Mouse (Mus musculus) hindbrain, embryonic 15.5 days (tissue): Measurements from ENCODE around the gene Caml. TPM values are rescaled to one million over a fixed set of nuclear protein-coding genes. Genes with fewer than 3 reads are reported as not detected.
A peak's percentile ranks its signal among the peaks of the same experiment; 100 is the strongest.
"Not testable (repeated sequence)": the region's sequence is repeated elsewhere in the genome, so short reads cannot be mapped to it uniquely, and the experiment has no call there.

Experiments
- ATAC-seq: fragments of 200-750 bp; cut with Nextera tagmentation; 2 replicates; pipeline ENCODE4 v1.8.0; 2017; ENCODE audit warnings: low read depth, moderate number of reproducible peaks, moderate TSS enrichment; ENCODE audit not compliant: low FRiP score
- H3K27ac ChIP-seq: fragments of 300-500 bp; sonication (generic); replicated peaks from 2 replicates; pipeline ENCODE4 v1.5.1; 2015; ENCODE audit warnings: mild to moderate bottlenecking, inconsistent platforms
- H3K27me3 ChIP-seq: fragments of 300-500 bp; sonication (generic); 2 replicates; pipeline ENCODE4 v1.6.1; 2015; ENCODE audit warnings: control low read depth, inconsistent platforms
- H3K36me3 ChIP-seq: fragments of 300-500 bp; sonication (generic); 2 replicates; pipeline ENCODE4 v1.6.1; 2015; ENCODE audit warnings: control low read depth, inconsistent platforms
- H3K4me1 ChIP-seq: fragments of 300-500 bp; sonication (generic); replicated peaks from 2 replicates; pipeline ENCODE4 v1.6.1; 2015; ENCODE audit warnings: control low read depth, inconsistent platforms
- H3K4me2 ChIP-seq: fragments of 300-500 bp; sonication (generic); 2 replicates; pipeline ENCODE4 v1.6.1; 2015; ENCODE audit warnings: moderate library complexity, mild to moderate bottlenecking, inconsistent platforms
- H3K4me3 ChIP-seq: fragments of 300-500 bp; sonication (generic); 2 replicates; pipeline ENCODE4 v1.5.1; 2015; ENCODE audit warnings: mild to moderate bottlenecking, inconsistent platforms
- H3K9ac ChIP-seq: fragments of 300-500 bp; sonication (generic); 2 replicates; pipeline ENCODE4 v1.6.1; 2015; ENCODE audit warnings: inconsistent platforms
- H3K9me3 ChIP-seq: fragments of 300-500 bp; sonication (generic); 2 replicates; pipeline ENCODE4 v1.6.1; 2016; ENCODE audit warnings: control low read depth, inconsistent platforms
- WGBS: fragments of 180-500 bp; shearing (Covaris S2); methylation state at CpG from one replicate; pipeline ENCODE4 v1.1.7; 2015; 5-methylcytosine and 5-hydroxymethylcytosine counted together
- polyA plus RNA-seq: library from polyadenylated mRNA; unstranded; fragments of >200 nt; fragmentation: Nextera tagmentation; extraction: Ambion mirVana; gene quantifications from 2 replicates; pipeline ENCODE4 v1.2.1, GENCODE M21; 2015

Gene Caml
- polyA plus RNA-seq, 1 experiment from 2014 or later: 103 TPM

GRCm38 (mm10) chr13:55634639-55635127 lies 11.9 kb downstream of the Caml start, which contains the start of gene Ddx46:
Gene Ddx46 (plus strand): TSS chr13:55635027.
- Histone ChIP-seq H3K27me3 (no peaks in the 10 kb centered on the region), H3K4me3 (peak within 1 kb of the TSS; percentile 100), H3K27ac (peak within 1 kb of the TSS; percentile 83), H3K36me3 (peaks cover 49% of the 10 kb centered on the region), H3K4me1 (peaks cover 20% of the 10 kb centered on the region), H3K4me2 (peak within 1 kb of the TSS; percentile 88), H3K9me3 (no peaks in the 10 kb centered on the region), H3K9ac (peak within 1 kb of the TSS; percentile 92)
- peak; percentile 92 for ATAC-seq
- WGBS: 6% methylated on average over 30 of the region's 30 CpGs

DNA sequence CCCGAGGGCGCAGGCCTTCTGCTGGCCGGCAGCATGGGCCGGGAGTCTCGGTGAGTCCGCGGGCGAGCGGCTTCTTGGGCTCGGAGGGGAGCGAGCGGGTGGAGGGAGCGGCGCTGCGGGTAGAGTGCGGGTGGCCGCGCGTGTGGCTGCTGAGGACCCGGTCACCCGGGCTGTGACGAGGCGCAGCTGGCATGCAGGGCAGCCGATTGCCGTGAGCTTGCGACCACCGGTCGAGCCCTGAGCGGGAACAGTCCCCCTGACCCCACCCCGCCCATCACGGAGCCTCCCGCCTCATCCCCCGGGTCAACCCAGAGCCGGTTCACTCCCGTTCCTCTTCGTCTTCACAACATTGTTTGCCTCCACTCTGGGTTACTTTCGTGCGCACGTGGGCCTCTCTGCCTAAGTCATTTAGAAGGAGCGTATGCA lies 12.4 kb downstream of the Caml start:
- Histone ChIP-seq H3K4me3 (peak overlapping the region; percentile 100), H3K9me3 (no peaks in the 10 kb centered on the region), H3K4me2 (peak overlapping the region; percentile 88), H3K36me3 (peaks cover 50% of the 10 kb centered on the region), H3K27me3 (no peaks in the 10 kb centered on the region), H3K27ac (peak overlapping the region; percentile 83), H3K4me1 (peaks cover 20% of the 10 kb centered on the region), H3K9ac (peak overlapping the region; percentile 92)
- ATAC-seq: peak; percentile 59
- WGBS: under 1% methylated on average over 36 of the region's 40 CpGs

DNA sequence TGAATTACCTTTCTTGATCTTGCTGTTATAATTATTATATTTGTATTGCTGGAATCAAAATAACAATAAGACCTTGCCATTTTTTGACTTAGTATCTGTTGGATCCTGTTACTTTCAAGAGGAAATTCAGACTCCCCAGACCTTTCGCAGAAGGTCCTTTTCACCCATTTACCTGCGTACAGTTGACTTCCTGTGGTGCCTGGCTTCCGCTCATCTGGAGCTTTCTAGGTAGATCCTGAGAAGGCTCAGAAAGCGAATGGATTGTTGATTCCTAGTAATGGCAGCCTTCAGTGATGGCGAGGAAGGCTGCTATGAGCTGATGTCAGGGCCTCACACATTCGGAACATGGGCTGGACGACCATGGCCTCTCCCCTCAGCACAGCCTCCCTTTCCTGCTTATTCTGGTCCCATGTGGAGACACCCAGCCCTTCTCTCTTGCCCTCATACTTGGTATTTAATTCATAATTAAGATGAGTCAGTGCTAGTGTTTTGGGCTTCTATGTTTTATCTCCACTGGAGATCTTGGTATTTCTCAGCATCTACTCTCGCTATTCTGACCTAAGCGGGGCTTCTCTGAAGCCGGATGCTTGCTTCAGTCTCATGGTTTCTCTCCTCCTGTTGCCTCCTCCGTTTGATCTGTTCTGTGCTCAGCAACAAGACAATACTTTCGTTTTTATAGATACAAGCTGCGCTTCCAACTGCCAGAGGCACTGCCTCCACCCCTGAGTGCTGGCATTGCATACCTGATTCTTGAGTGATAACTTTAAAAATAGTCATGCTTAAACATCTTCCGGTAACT lies 13.6 kb downstream of the Caml start:
- peak overlapping the region; percentile 100 for H3K4me3 ChIP-seq
- no peaks in the 10 kb centered on the region for H3K27me3 ChIP-seq
- peaks cover 20% of the 10 kb centered on the region for H3K4me1 ChIP-seq
- no peak for ATAC-seq
- H3K27ac ChIP-seq: no peak overlapping the region
- H3K36me3 ChIP-seq: peaks cover 45% of the 10 kb centered on the region
- H3K9ac ChIP-seq: no peak overlapping the region
- peak overlapping the region; percentile 88; the same call in 1 of the 2 replicates for H3K4me2 ChIP-seq
- no peaks in the 10 kb centered on the region for H3K9me3 ChIP-seq
- WGBS: 93% methylated on average over 14 of the region's 14 CpGs

DNA sequence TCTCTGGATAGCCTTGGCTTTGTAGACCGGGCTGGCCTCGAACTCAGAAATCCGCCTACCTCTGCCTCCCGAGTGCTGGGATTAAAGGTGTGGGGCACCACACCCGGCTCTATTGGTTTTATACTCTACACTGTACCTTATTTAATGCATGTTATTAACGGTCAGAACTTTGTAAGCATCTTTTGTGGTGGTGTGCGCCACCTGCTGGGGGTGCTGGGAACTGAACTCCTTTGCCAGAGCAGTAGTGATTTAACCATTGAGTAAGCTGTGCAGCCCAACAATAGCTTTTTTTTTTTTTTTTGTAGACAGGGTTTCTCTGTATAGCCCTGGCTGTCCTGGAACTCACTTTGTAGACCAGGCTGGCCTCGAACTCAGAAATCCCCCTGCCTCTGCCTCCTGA lies 17.7 kb downstream of the Caml start:
- 44% methylated on average over 8 of the region's 8 CpGs for WGBS
- H3K4me2 ChIP-seq: not testable (repeated sequence)
- peaks cover 39% of the 10 kb centered on the region for H3K36me3 ChIP-seq

GRCm38 (mm10) chr13:55644525-55644924 lies 21.7 kb downstream of the Caml start:
- ATAC-seq: no peak
- WGBS: 82% methylated on average over 2 of the region's 2 CpGs
- no peak overlapping the region for H3K4me3 ChIP-seq
- H3K9me3 ChIP-seq: no peaks in the 10 kb centered on the region
- H3K36me3 ChIP-seq: peaks cover 65% of the 10 kb centered on the region
- no peaks in the 10 kb centered on the region for H3K27me3 ChIP-seq
- no peak overlapping the region for H3K27ac ChIP-seq
- H3K4me1 ChIP-seq: no peaks in the 10 kb centered on the region
- no peak overlapping the region for H3K4me2 ChIP-seq
- H3K9ac ChIP-seq: no peak overlapping the region

More for the DNA sequence above, 17.7 kb downstream of the Caml start:
- H3K27ac ChIP-seq, H3K9ac ChIP-seq, H3K27me3 ChIP-seq, ATAC-seq, H3K4me3 ChIP-seq, H3K9me3 ChIP-seq: not testable (repeated sequence)
- H3K4me1 ChIP-seq: peaks cover 12% of the 10 kb centered on the region

DNA sequence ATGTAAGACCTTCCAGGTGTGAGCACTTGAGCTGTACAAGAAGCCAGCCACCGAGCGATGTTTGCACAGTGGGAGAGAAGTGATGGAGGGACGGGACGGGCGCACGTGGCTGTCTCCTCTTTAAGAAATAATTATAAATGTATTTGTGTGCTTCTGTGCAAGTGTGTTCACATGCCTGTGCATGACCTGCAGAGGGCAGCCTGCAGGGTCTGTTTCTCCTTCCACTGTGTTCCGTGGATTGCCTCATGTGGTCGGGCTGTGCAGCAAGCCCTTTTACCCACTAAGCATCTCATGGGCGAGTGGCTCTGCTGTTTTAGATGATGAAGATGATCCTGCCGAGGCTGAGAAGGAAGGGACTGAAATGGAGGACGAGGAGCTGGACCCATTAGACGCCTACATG lies 27.3 kb downstream of the Caml start:
- Histone ChIP-seq H3K4me3 (no peak overlapping the region), H3K4me2 (no peak overlapping the region), H3K4me1 (no peaks in the 10 kb centered on the region), H3K9me3 (no peaks in the 10 kb centered on the region), H3K27ac (no peak overlapping the region), H3K9ac (no peak overlapping the region), H3K27me3 (no peaks in the 10 kb centered on the region), H3K36me3 (peaks cover 94% of the 10 kb centered on the region)
- no peak for ATAC-seq
- WGBS: 89% methylated on average over 12 of the region's 12 CpGs

DNA sequence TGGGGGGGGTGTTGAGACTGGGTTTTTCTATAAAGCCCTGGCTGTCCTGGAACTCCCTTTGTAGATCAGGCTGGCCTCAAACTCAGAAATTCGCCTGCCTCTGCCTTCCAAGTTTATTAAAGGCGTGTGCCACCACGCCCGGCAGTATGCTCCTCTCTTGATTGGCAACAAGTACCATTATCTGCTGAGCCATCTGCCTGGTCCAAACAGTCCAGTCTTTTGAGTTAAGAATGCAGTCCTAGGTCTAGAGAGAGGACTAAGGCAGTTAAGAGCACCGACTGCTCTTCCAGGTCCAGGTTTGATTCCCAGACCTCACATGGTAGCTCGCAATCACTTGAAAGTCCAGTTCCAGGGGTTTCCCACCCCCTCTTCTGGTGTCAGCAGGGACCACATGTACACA lies 28.2 kb downstream of the Caml start:
- Histone ChIP-seq H3K4me1 (no peaks in the 10 kb centered on the region), H3K36me3 (peaks cover 94% of the 10 kb centered on the region), H3K9me3 (no peaks in the 10 kb centered on the region), H3K27me3 (no peaks in the 10 kb centered on the region), H3K4me3 (no peak overlapping the region), H3K27ac (no peak overlapping the region), H3K4me2 (no peak overlapping the region), H3K9ac (no peak overlapping the region)
- ATAC-seq: no peak
- 94% methylated on average over 6 of the region's 6 CpGs for WGBS

DNA sequence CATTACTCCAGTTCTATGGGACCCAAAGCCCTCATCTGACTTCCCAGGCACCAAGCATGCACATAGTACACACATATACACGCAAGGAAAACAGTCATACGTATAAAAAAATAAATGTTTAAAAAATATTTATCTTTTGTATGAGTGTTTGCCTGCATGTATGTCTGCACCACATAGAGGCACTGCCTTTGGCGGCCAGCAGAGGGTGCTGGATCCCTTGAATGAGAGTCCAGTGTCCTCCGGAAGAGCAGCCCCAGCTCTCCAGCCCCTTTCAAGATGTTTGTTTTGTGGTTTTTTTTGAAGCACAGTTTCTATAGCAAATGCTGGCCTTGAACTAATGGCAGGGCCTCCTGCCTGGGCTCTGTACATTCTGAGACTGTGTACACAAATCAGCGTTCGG lies 45.7 kb downstream of the Caml start:
- no peak overlapping the region for H3K4me3 ChIP-seq
- WGBS: 82% methylated on average over 6 of the region's 6 CpGs
- H3K27me3 ChIP-seq: no peaks in the 10 kb centered on the region
- H3K4me2 ChIP-seq: no peak overlapping the region
- no peaks in the 10 kb centered on the region for H3K9me3 ChIP-seq
- H3K9ac ChIP-seq: no peak overlapping the region
- no peaks in the 10 kb centered on the region for H3K4me1 ChIP-seq
- peaks cover 90% of the 10 kb centered on the region for H3K36me3 ChIP-seq
- H3K27ac ChIP-seq: no peak overlapping the region
- ATAC-seq: no peak

DNA sequence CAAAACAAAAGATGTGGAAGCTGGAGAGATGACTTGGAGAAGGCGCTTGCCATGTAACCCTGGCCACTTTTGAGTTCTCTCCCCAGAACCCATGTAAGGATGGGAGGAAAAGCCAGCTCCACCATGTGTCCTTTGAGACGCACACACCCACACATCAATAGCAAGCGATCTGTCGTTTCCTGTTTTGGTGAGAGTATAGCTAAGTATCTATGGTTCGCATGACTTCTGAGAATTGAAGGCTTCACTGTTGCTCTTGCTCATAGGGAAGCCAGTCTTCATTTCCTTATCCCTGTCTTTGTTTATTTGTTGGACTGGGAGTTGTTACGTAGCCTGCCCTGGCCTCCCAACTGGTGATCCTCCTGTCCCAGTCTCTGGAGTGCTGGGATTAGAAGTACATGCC lies 49.9 kb downstream of the Caml start:
- no peaks in the 10 kb centered on the region for H3K4me1 ChIP-seq
- H3K4me3 ChIP-seq: no peak overlapping the region
- no peak overlapping the region for H3K4me2 ChIP-seq
- no peak overlapping the region for H3K27ac ChIP-seq
- H3K36me3 ChIP-seq: peaks cover 86% of the 10 kb centered on the region
- H3K27me3 ChIP-seq: no peaks in the 10 kb centered on the region
- no peak for ATAC-seq
- H3K9me3 ChIP-seq: no peaks in the 10 kb centered on the region
- H3K9ac ChIP-seq: no peak overlapping the region
- 93% methylated on average over 6 of the region's 6 CpGs for WGBS

GRCm38 (mm10) chr13:55677364-55677763 lies 54.6 kb downstream of the Caml start:
- Histone ChIP-seq H3K4me3 (no peak overlapping the region), H3K36me3 (peaks cover 77% of the 10 kb centered on the region), H3K27me3 (no peaks in the 10 kb centered on the region), H3K4me2 (no peak overlapping the region), H3K27ac (no peak overlapping the region), H3K9ac (no peak overlapping the region), H3K9me3 (no peaks in the 10 kb centered on the region), H3K4me1 (no peaks in the 10 kb centered on the region)
- 89% methylated on average over 8 of the region's 8 CpGs for WGBS
- no peak for ATAC-seq
